In the genomic region with DNA sequence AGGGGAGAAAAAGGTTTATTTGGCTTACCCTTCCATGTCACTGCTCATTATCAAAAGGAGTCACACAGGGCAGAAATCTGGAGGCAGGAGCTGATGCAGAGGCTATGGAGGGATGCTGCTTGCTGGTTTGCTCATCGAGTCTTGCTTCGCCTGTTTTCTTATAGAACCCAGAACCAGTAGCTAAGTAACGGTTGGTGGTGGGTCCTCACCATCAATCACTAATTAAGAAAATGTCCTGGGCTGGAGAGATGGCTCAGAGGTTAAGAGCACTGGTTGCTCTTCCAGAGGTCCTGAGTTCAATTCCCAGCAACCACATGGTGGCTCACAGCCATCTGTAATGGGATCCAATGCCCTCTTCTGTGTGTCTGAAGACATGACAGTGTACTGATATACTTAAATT, we compare ENCODE assay signal across 28 mouse cellular contexts. TPM values are rescaled to one million over a fixed set of nuclear protein-coding genes. Genes with fewer than 3 reads are reported as not detected.
"Had no signal": no experiment of that assay in that cellular context is flagged by ENCODE, and none has a peak within 500 bp of the region (broad histone marks: within the 10 kb centered on the region; RNA-seq: fewer than 3 reads in every experiment).

No protein-coding gene starts in this region.

RNA-seq across cellular contexts. Expression of a gene that starts 16.2 kb away (rescaled TPM):
- total RNA-seq: common myeloid progenitor, adult 5-6 weeks; forebrain, postnatal 0 days; gastrocnemius, adult 18-20 months; gastrocnemius, adult 2 months; gastrocnemius, adult 8-10 months; gastrocnemius, postnatal 10 days; gastrocnemius, postnatal 14 days; gastrocnemius, postnatal 25 days; gastrocnemius, postnatal 36 days; gastrocnemius, postnatal 4 days; granulocyte monocyte progenitor cell, adult 5-6 weeks; heart, adult 18-20 months; heart, adult 2 months; heart, adult 8-10 months had no signal
- polyA plus RNA-seq: cortical plate, adult 2 months; embryonic facial prominence, embryonic 10.5 days; embryonic facial prominence, embryonic 11.5 days; embryonic facial prominence, embryonic 14.5 days; erythroblast, embryonic 14.5 days; forebrain, embryonic 10.5 days; forebrain, embryonic 11.5 days; forebrain, embryonic 12.5 days; forebrain, embryonic 13.5 days; forebrain, embryonic 14.5 days; forebrain, embryonic 15.5 days; forebrain, embryonic 16.5 days; forebrain, postnatal 0 days; frontal cortex, adult 2 months; gonadal fat pad, adult 2 months; heart, adult 2 months had no signal

RNA-seq across cellular contexts. Expression of a gene that starts 56.6 kb away (rescaled TPM):
- total RNA-seq: common myeloid progenitor, adult 5-6 weeks; granulocyte monocyte progenitor cell, adult 5-6 weeks had no signal
- polyA plus RNA-seq: erythroblast, embryonic 14.5 days had no signal
